Mouse (Mus musculus) embryonic facial prominence, embryonic 13.5 days (tissue): ENCODE results near the gene Cbfa2t2. TPM values are rescaled to one million over a fixed set of nuclear protein-coding genes. Genes with fewer than 3 reads are reported as not detected.
A peak's percentile ranks its signal among the peaks of the same experiment; 100 is the strongest.

Experiments used
- ATAC-seq: fragments of 200-750 bp; cut with Nextera tagmentation; 2 replicates; pipeline ENCODE4 v1.8.0; 2017; ENCODE audit warnings: low read depth; ENCODE audit not compliant: insufficient number of reproducible peaks, insufficient read depth, low FRiP score, low TSS enrichment
- H3K27ac ChIP-seq: fragments of 300-500 bp; sonication (generic); 2 replicates; pipeline ENCODE4 v1.5.1; 2015; ENCODE audit warnings: moderate library complexity, mild to moderate bottlenecking, inconsistent platforms
- H3K27me3 ChIP-seq: fragments of 300-500 bp; sonication (generic); 2 replicates; pipeline ENCODE4 v1.6.1; 2015; ENCODE audit warnings: mild to moderate bottlenecking, inconsistent platforms
- H3K36me3 ChIP-seq: fragments of 300-500 bp; sonication (generic); 2 replicates; pipeline ENCODE4 v1.6.1; 2015; ENCODE audit warnings: mild to moderate bottlenecking, inconsistent platforms
- H3K4me1 ChIP-seq: fragments of 300-500 bp; sonication (generic); 2 replicates; pipeline ENCODE4 v1.6.1; 2015; ENCODE audit warnings: inconsistent platforms
- H3K4me2 ChIP-seq: fragments of 300-500 bp; sonication (generic); 2 replicates; pipeline ENCODE4 v1.6.1; 2015; ENCODE audit warnings: moderate library complexity, mild to moderate bottlenecking, inconsistent platforms
- H3K4me3 ChIP-seq: fragments of 300-500 bp; sonication (generic); 2 replicates; pipeline ENCODE4 v1.5.1; 2015; ENCODE audit warnings: mild to moderate bottlenecking, inconsistent platforms
- H3K9ac ChIP-seq: fragments of 300-500 bp; sonication (generic); 2 replicates; pipeline ENCODE4 v1.6.1; 2015; ENCODE audit warnings: mild to moderate bottlenecking, inconsistent platforms
- H3K9me3 ChIP-seq: fragments of 300-500 bp; sonication (generic); 2 replicates; pipeline ENCODE4 v1.6.1; 2016; ENCODE audit warnings: inconsistent platforms
- WGBS: fragments of 180-500 bp; shearing (Covaris S2); methylation state at CpG from one replicate; pipeline ENCODE4 v1.1.7; 2015; ENCODE audit warnings: mixed read lengths; 5-methylcytosine and 5-hydroxymethylcytosine counted together
- polyA plus RNA-seq: library from polyadenylated mRNA; unstranded; fragments of >200 nt; fragmentation: Nextera tagmentation; extraction: Ambion mirVana; gene quantifications from 2 replicates; pipeline ENCODE4 v1.2.1, GENCODE M21; 2015

Gene Cbfa2t2
- polyA plus RNA-seq, 1 experiment from 2014 or later = 54.0 TPM

DNA sequence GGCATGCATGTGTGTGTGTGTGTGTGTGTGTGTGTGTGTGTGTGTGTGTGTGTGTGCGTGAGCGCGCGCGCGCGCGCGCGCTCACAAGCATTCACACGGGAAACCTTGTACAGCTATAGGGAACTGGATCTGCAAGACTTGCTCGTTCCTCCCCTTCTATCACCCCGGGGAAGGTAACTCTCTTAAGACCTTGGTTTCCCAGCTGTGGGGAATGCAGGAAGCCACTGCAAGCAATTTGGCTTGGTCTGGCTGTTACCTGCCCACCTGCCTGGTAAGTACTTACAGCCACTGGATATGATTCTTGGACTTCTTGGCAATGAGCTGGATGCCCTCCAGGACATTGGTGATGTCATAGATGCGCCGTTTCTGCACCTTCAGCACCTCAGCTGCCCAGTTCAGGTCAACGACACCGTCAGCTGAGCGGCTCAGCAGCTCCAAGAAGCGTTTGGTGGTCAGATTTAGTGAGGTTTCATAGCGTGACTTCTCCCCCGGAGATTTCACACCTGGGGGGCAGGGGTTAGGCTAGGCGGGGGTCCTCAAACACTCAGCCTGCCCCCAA lies 127.4 kb downstream of the Cbfa2t2 start:
- H3K27ac ChIP-seq = no peak overlapping the region
- H3K4me2 ChIP-seq = no peak overlapping the region
- H3K27me3 ChIP-seq = no peaks in the 10 kb centered on the region
- H3K4me1 ChIP-seq = peaks cover 44% of the 10 kb centered on the region
- ATAC-seq = no peak
- WGBS = 89% methylated on average over 22 of the region's 22 CpGs
- H3K36me3 ChIP-seq = peaks cover 33% of the 10 kb centered on the region
- no peak overlapping the region for H3K9ac ChIP-seq
- H3K4me3 ChIP-seq = no peak overlapping the region
- H3K9me3 ChIP-seq = no peaks in the 10 kb centered on the region

DNA sequence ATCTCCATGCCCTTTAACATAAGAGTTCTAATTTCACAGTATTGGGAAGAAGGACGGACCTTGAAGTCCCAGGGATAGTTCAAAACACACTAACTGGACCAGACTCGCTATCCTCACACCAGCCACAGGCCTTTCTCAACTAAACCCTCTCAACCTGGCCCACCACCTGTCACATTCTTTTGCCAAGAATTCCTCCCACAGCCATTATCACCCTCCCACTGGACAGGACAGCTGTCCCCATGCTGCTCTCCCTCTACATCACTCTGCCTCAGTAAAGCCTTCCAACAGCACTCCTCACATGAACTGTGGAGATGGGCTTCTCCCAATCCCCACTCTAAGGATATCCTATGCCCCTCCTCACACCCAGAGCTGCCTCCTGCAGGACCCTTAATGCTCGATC lies 129.3 kb downstream of the Cbfa2t2 start:
- H3K36me3 ChIP-seq = peaks cover 30% of the 10 kb centered on the region
- no peak overlapping the region for H3K27ac ChIP-seq
- WGBS = 81% methylated on average over 3 of the region's 3 CpGs
- no peak overlapping the region for H3K4me2 ChIP-seq
- peaks cover 41% of the 10 kb centered on the region for H3K4me1 ChIP-seq
- no peaks in the 10 kb centered on the region for H3K9me3 ChIP-seq
- H3K4me3 ChIP-seq = no peak overlapping the region
- no peak for ATAC-seq
- peak overlapping the region; percentile 36; the same call in 1 of the 2 replicates for H3K9ac ChIP-seq
- H3K27me3 ChIP-seq = no peaks in the 10 kb centered on the region

DNA sequence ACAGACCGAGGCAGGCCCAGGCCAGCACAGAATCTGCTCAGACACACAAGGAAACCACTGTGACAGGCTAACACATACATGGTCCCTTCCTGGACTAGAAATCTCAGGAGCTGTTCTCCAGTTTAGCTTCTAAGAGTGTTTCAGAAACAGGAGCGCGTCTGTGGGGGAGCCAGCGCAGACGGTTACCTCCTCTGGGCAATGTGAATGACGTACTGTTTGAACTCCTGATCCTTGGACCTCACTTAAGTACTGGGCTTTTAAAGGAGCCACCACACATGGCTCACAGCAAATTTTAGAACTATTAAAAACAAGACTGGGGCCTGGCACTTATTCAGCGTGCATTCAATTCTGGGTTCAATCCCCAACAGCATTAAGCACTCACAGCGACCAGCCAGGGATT lies 130.4 kb downstream of the Cbfa2t2 start:
- Histone ChIP-seq H3K36me3 (peaks cover 21% of the 10 kb centered on the region), H3K4me3 (no peak overlapping the region), H3K9ac (0 out of 2 replicates have a peak overlapping the region, but pooled peaks have one; percentile 27), H3K9me3 (no peaks in the 10 kb centered on the region), H3K27ac (peak overlapping the region; percentile 33; the same call in 1 of the 2 replicates), H3K4me2 (peak overlapping the region; percentile 9; the same call in 1 of the 2 replicates), H3K4me1 (peaks cover 48% of the 10 kb centered on the region), H3K27me3 (no peaks in the 10 kb centered on the region)
- no peak for ATAC-seq
- WGBS = 44% methylated on average over 8 of the region's 8 CpGs

DNA sequence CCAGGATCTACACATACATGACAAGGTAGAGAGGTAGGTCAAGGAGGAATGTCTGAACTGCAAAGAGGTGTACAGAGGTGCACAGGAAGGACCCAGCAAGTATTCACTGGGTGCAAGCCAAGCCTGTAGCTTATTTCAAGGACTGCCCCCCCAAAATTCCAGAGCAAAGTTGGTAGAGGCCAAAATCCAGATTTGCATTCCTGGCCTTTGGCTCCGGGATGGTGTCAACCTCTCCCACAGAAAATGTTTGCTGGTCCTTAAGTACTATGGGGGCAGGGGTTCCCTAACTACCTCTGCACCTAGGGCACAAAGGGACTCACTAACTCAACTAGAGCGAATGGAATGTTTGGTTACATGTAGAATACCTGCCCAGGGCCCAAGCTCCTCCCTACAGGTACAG lies 131.5 kb downstream of the Cbfa2t2 start:
- H3K9me3 ChIP-seq = no peaks in the 10 kb centered on the region
- WGBS = 77% methylated on average over 2 of the region's 2 CpGs
- H3K27ac ChIP-seq = peak overlapping the region; percentile 88; the same call in 1 of the 2 replicates
- H3K27me3 ChIP-seq = no peaks in the 10 kb centered on the region
- H3K9ac ChIP-seq = peak overlapping the region; percentile 80
- H3K4me3 ChIP-seq = peak overlapping the region; percentile 77
- peaks cover 48% of the 10 kb centered on the region for H3K4me1 ChIP-seq
- peak overlapping the region; percentile 86 for H3K4me2 ChIP-seq
- ATAC-seq = no peak
- H3K36me3 ChIP-seq = peaks cover 16% of the 10 kb centered on the region

DNA sequence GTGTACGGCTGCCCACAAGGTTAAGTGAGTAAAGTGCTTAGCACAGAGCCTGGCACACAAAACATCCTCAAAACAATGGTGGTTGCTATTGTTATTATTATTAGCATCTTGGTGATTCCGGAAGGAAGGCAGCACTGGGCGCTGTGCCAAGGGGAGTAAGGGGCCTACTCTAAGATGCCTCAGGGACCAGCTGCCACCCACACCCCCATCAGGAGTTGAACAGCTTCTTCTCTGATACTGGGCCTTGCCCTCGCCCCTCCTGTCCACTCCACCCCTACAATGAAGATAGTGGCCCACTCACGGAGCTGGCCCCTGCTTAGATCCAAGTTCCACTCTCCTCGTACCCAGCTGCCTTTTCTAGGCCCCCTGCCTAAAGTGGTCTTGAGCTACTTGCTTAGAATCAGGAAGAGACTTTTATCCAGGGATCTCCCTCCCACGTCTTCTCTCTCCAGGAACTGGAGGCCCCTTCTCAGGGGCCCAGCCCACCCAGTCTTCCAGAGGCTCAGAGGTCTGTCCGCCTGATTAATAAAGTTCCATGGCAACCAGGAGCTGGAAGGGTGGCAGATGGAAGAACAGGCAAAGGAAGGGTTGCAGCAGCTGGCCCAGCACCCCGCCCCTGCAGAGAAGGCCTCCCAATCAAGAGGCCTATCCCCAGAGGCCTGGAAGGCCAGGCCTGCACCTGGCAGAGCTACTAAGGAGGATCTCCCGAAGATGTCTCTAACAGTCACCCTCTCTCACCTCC lies 132.2 kb downstream of the Cbfa2t2 start:
- no peaks in the 10 kb centered on the region for H3K27me3 ChIP-seq
- peak overlapping the region; percentile 80 for H3K9ac ChIP-seq
- peak overlapping the region; percentile 86 for H3K4me2 ChIP-seq
- peak overlapping the region; percentile 88 for H3K27ac ChIP-seq
- H3K4me3 ChIP-seq = peak overlapping the region; percentile 77
- peaks cover 48% of the 10 kb centered on the region for H3K4me1 ChIP-seq
- ATAC-seq = no peak
- peaks cover 9% of the 10 kb centered on the region for H3K36me3 ChIP-seq
- 18% methylated on average over 10 of the region's 10 CpGs for WGBS
- H3K9me3 ChIP-seq = no peaks in the 10 kb centered on the region

DNA sequence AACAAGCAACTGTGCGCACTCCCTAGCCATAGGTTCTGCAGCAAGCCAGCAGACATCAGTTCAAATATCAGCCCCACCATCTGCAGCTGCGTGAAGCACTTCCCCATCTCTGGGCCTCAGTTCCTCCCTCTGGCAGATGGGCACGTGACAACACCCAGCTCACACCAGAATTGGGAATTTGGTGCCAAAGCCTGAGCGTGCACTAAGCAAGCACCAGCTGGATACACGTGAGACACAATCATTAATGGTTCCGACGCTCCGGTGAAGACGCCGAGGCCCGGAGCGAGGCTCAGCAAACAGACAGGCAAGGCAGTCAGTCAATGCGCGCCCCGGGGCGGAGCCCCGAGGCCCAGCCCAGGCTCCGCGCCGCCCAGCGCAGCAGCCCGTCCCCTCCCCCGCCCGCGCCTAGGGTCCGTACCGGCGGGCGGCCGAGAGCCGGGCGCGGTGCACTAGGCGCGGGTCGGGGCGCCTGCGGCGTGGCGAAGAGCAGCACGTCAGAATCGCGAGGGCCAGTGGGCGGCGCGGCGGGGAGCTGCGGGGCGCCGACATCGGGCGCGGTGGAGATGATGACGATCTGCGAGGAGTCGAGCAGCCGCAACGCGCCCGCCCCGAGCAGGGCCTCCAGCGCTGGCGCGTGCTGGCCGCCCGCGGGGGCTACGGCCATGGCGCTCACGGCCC lies 132.9 kb downstream of the Cbfa2t2 start:
- peaks cover 2% of the 10 kb centered on the region for H3K36me3 ChIP-seq
- peak; percentile 54 for ATAC-seq
- H3K4me3 ChIP-seq = peak overlapping the region; percentile 77
- H3K4me1 ChIP-seq = peaks cover 48% of the 10 kb centered on the region
- WGBS = 0% methylated on average over 48 of the region's 70 CpGs
- H3K27ac ChIP-seq = peak overlapping the region; percentile 88
- peak overlapping the region; percentile 86 for H3K4me2 ChIP-seq
- no peaks in the 10 kb centered on the region for H3K9me3 ChIP-seq
- H3K27me3 ChIP-seq = no peaks in the 10 kb centered on the region
- H3K9ac ChIP-seq = peak overlapping the region; percentile 80

DNA sequence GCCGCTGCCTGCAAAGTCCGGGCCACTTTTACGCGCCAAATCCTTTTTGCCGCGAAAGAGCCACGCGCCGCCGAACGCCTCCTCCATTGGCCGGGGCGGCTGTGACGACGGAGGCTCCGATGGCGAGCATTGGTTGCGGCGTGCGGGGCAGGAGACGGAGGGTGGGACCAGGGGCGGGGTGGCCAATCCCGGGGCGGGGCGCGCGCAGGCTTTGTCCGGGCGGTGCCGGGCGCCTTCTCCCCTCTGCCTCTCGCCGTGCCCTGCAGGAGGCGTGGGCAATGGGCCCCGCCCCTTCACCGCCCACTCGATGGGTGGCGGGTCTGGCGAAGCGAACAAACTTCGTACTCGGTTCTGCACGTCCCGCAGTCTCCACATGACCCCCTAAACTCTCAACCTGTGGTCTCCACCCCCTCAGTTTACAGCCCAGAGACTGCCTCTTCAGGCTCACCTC lies 133.6 kb downstream of the Cbfa2t2 start, which contains the start of gene E2f1:
Gene E2f1 (minus strand): TSS at position 57 of the 451 bp plus-strand sequence.
- no peaks in the 10 kb centered on the region for H3K9me3 ChIP-seq
- H3K4me1 ChIP-seq = peaks cover 48% of the 10 kb centered on the region
- peak within 1 kb of the TSS; percentile 77 for H3K4me3 ChIP-seq
- peak; percentile 98 for ATAC-seq
- peak within 1 kb of the TSS; percentile 80 for H3K9ac ChIP-seq
- H3K36me3 ChIP-seq = no peaks in the 10 kb centered on the region
- no peaks in the 10 kb centered on the region for H3K27me3 ChIP-seq
- 0% methylated on average over 43 of the region's 44 CpGs for WGBS
- H3K4me2 ChIP-seq = peak within 1 kb of the TSS; percentile 86
- H3K27ac ChIP-seq = peak within 1 kb of the TSS; percentile 88

DNA sequence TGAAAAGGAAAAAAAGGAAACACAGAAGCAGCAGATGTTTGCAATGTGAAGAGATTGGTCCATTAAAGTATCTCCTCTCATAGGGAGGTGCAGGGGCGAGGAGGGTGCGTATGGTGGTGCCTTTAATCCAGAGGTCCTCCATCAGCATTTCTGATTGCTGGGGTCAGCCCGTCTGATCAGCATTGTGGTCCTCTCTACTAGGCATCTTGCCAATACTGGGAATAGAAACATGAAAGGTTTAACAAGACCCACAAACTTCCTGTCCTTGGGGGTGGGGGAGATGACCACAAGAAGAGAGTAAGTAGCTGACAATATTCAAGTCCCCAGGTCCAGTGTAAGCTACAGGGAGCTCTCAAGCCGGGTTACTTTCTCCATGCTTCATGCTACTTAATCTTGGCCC lies 134.4 kb downstream of the Cbfa2t2 start:
- H3K27me3 ChIP-seq = no peaks in the 10 kb centered on the region
- no peaks in the 10 kb centered on the region for H3K36me3 ChIP-seq
- H3K27ac ChIP-seq = no peak overlapping the region
- H3K4me2 ChIP-seq = peak overlapping the region; percentile 86
- no peak for ATAC-seq
- peak overlapping the region; percentile 77 for H3K4me3 ChIP-seq
- H3K9me3 ChIP-seq = no peaks in the 10 kb centered on the region
- peaks cover 44% of the 10 kb centered on the region for H3K4me1 ChIP-seq
- no peak overlapping the region; the same call in 1 of the 2 replicates for H3K9ac ChIP-seq
- 64% methylated on average over 4 of the region's 4 CpGs for WGBS

DNA sequence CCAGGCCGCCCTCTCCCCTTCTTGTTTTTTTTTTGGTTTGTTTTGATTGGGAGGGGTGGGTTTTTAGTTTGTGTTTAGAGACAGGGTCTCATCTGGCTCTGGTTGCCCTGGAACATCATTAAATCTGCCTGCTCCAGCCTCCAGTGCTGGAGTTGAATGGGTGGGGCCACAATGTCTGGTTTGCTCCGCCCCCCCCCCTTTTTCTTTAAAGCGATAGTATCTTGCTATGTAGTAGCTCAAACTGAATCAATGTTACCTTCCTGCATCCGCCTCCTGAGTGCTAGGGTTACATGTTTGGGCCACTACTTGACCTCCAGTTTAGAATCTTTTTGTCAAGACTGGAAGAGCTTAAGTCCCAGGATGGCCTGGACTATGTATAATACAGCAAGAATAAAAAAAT lies 135.0 kb downstream of the Cbfa2t2 start:
- WGBS = 85% methylated on average over 4 of the region's 4 CpGs
- H3K4me2 ChIP-seq = no peak overlapping the region

DNA sequence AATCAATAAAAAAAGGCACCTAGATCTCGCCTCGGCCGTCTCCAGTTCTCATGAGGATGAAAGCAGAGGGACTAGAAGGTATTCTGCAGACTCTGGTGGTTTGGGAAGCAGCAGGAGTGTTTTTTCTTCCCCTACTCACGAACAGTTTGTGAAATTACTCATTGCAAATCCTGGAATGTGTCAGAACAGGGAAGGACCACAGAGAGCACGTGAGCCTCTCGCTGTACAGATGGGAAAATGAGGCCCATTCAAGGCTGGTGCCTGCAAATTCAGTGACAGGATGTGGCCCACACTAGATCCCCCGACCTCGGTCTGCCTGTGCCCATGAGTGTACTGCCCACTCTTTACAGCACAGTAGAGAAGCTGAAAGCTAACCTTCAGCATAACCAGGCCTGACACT lies 135.7 kb downstream of the Cbfa2t2 start:
- H3K4me2 ChIP-seq = no peak overlapping the region
- no peak for ATAC-seq
- H3K9ac ChIP-seq = peak overlapping the region; percentile 36; the same call in 1 of the 2 replicates
- H3K36me3 ChIP-seq = no peaks in the 10 kb centered on the region
- WGBS = 70% methylated on average over 8 of the region's 8 CpGs
- H3K27ac ChIP-seq = peak overlapping the region; percentile 48; the same call in 1 of the 2 replicates
- no peaks in the 10 kb centered on the region for H3K9me3 ChIP-seq
- H3K4me3 ChIP-seq = no peak overlapping the region
- no peaks in the 10 kb centered on the region for H3K27me3 ChIP-seq
- H3K4me1 ChIP-seq = peaks cover 33% of the 10 kb centered on the region

More for the DNA sequence above, 135.0 kb downstream of the Cbfa2t2 start:
- no peak overlapping the region for H3K27ac ChIP-seq
- H3K36me3 ChIP-seq = no peaks in the 10 kb centered on the region
- H3K27me3 ChIP-seq = no peaks in the 10 kb centered on the region
- ATAC-seq = no peak
- H3K9me3 ChIP-seq = no peaks in the 10 kb centered on the region
- H3K9ac ChIP-seq = no peak overlapping the region
- H3K4me3 ChIP-seq = no peak overlapping the region
- peaks cover 39% of the 10 kb centered on the region for H3K4me1 ChIP-seq

DNA sequence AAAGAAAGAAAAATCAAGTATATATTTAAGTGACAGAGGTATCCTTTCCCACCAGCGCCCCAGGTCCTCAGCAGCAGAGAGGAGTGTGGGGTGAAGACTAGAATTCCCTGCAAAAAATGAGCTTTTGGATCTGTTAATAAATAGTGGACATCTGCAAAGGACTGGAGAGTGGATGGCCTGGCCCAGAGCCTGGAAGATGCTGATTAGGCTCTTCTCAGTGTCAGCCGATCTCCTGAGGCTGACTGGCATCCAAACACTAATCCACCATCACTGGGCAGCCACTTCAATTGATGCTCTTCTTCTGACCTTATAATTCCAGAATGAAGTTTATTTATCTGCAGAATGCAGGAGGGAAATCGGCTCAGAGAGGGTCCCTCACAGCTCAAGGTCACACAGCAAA lies 136.7 kb downstream of the Cbfa2t2 start:
- peaks cover 23% of the 10 kb centered on the region for H3K4me1 ChIP-seq
- ATAC-seq = no peak
- 84% methylated on average over 3 of the region's 3 CpGs for WGBS
- H3K9me3 ChIP-seq = no peaks in the 10 kb centered on the region
- H3K9ac ChIP-seq = 0 out of 2 replicates have a peak overlapping the region, but pooled peaks have one; percentile 36
- no peaks in the 10 kb centered on the region for H3K36me3 ChIP-seq
- no peaks in the 10 kb centered on the region for H3K27me3 ChIP-seq
- H3K27ac ChIP-seq = no peak overlapping the region
- no peak overlapping the region for H3K4me3 ChIP-seq
- H3K4me2 ChIP-seq = no peak overlapping the region
